Mouse (Mus musculus): ENCODE data around the gene Olfr550.
"Not testable (repeated sequence)": the region's sequence is repeated elsewhere in the genome, so short reads cannot be mapped to it uniquely, and the experiment has no call there.

The Olfr550 gene

DNA sequence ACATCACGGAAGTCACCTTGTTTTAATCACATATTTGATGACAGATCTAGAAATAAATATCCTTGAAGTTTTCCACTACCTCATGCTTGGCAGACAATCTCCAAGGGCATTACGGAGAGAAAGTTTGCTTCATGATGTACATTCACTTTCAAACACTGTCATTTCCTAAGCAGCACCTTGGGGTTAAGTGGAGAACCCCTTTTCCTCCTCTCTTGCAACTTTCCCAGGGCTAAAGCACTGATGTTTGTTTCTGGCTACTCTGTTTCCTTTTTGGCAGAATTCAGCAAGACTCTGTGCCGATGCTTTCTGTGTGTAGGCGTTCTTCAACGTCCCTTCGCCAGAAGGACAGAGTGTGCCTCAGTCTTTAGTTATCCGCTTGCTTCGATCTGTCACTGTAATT is at the start of gene Olfr550:
Olfr550 (plus strand) TSS at position 301 of the 400 bp plus-strand sequence.
- in situ Hi-C loops (cut with MboI, MseI), result no loop called here

DNA sequence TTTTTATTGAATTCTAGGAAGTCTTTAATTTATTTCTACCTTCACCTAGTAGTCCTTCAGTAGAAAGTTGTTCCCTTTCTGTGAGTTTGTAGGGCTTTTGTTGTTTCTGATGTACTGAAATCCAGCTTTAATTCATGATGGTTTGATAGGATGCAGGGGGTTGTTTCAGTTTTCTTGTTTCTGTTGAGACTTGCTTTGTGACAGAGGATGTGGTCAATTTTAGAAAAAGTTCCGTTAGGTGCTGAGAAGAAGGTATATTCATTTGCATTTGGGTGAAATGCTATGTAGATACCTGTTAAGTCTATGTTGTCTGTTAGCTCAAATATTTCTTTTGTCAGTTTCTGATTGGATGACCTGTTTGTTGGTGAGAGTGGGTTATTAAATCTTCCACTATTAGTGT is 42.2 kb upstream of the Olfr550 start:
- in situ Hi-C loops (cut with MboI, MseI), result no loop called here

DNA sequence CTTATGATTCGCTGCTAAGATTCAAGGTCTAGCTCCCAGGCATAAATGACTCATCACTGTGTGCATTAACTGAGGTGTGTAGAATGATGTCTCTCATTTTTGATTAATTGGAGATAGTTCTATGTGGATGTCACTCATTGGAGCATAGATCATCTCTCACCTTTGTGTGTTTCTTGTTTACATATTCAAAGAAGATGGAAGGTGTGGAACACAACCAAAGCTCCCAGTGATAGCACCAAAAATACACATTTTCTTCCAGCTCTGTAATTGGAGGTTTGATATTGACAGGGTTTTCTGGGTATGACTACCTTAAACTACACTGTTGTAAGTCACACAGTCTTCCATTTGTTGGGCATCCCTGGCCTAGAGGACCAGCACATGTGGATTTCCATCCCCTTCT is 36.8 kb upstream of the Olfr550 start, which contains the start of gene Olfr547:
Olfr547 (plus strand) TSS at position 301 of the 400 bp plus-strand sequence.
- in situ Hi-C loops (cut with MboI, MseI), result no loop called here

DNA sequence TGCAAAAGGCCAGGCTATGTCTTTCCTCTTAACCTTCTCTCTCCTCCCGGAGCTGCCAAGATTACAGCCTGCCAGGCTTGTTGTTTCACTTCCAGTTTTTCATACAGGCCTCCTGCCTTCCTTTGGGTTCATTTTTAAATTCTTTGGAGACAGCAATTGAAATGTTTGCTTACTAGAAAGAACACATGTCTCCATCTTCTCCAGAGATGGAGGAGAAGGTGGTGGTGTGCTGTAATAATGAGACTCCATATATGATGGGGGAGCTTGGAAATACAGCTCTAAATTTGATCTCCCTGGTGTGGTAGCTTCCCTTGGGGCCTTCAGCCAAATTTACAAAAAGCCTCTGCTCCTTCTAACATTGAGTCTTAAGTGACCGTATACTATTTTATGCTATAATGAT is 30.6 kb upstream of the Olfr550 start, which contains the start of gene Olfr548-ps1:
Olfr548-ps1 (plus strand) TSS at position 301 of the 400 bp plus-strand sequence.
- in situ Hi-C loops (cut with MboI, MseI), result no loop called here

DNA sequence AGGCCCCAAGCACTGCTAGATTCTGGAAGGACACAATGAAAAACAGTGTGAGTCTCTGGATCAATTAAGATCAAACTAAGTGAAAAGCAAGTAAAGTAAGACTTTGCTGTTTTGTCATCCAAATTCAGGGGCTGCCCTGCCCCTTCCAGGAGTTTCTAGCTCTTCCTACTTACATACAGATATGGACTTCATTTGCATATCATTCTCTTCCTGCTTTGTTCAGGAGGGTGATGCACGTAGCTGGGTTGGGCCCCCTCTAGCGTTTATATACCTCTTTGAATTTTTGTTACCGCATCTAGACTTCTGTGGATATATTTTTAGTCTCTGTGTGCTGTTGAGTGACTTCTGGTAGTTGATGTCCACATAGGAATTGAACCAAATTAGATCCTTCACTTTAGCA is 30.0 kb upstream of the Olfr550 start:
- in situ Hi-C loops (cut with MboI, MseI), result no loop called here

DNA sequence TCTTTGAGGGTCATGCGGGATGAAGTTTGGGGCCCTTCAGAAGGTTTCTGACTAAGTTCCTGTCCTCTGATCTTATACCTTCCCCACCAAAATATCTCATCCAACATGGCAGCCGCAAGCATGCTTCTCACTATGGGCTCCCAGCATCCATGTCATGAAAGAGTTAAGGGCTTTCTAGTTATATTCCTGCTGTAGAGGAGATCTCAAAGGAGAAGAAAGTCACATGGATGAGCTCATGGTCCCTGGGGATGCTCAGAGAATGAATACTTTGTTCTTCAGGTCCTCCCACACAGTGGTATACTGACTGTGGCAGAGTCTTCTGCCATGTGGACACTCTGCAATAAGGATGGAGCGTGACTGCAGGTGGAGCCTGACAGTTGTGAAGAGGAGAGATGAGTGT is 21.7 kb upstream of the Olfr550 start, which contains the start of gene Olfr549:
Olfr549 (plus strand) TSS at position 301 of the 400 bp plus-strand sequence.
- in situ Hi-C loops (cut with MboI, MseI), result no loop called here

DNA sequence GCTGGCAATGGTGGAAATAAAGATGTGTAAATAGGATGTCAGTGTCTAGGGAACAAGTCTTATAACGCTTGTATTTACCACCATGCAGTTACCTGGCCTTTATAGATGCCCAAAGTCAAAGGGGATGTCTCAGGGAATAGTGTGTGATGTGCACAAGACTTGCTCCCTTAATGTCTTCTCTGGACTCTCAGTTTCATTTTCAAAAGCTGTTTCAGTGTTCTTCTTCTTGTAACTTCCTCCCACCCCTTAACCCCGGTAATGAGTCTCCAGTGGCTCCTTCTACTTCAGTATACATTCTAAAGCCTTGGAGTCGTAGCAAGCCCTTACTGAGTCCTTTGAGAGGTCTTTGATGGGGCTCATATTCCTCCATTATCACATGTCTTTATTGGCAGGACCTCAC is 18.0 kb upstream of the Olfr550 start:
- in situ Hi-C loops (cut with MboI, MseI), result no loop called here

DNA sequence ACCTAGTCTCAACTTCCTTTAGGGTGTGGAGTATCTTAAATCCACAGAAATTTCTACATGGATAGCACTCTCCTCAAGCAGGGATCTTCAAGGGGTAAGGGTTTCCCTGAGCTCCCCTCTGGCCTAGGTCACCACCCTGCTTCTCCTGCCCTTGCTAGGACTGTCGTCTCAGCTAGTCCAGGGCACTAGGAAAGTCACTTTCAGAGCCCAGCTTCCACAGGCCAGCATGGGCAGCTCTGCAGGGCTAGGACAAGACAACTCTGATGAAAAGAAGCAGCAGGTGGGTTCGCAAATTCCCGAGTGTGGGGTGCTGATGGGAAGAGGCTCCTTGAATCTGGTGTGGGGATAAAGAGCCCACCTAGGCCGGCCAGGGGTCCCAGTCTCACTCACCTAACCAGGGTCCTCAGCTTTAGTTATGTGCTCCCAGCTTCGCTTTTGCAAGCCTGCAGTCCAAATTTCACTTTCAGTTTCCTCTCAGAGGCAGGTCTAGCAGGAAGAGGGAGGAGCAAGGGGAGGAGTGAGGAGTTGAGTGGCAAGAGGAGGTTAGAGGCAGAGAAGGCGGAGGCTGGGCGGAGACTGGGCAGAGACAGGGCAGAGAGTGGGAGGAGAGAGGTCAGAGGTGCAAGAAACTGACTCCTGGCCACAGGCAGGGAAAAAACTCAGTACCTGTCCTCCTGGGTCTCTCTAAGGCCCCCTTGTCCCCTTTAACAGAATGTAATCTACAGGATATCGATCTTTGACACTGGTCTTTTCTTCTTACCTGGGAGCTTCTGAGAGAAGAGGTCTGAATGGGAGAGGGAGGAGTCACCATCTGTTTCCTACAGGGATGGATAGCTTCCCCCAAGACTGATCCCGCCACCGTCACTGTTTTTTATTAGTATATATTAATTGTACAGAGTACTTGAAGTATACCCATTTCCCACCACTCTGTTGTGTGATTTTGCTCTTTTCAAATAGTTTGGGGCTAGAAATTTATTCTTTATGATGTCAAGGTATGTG is 5.9 kb upstream of the Olfr550 start, which contains the start of gene Trim21:
Trim21 (minus strand) TSS at position 488 of the 999 bp plus-strand sequence.
- in situ Hi-C loops (cut with MboI, MseI), result no loop called here

DNA sequence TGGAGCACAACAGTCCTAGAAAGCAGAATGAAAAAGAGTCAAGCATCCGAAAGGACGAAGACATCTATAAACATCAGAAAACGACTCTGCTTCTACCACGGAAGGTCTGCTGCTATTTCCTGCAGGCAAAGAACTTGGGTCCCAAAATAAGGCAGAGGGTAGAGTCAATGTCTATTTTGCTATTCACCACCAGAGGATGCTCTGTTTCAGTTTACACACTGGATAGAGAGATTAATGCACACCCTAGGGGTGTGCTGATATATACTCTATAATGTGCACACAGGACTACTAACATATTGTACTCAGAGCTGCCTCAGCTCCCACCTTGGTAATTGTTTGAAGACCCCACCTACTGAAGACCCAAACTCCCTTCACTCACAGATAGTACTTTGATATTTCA is 5.0 kb upstream of the Olfr550 start:
- in situ Hi-C loops (cut with MboI, MseI), result no loop called here

DNA sequence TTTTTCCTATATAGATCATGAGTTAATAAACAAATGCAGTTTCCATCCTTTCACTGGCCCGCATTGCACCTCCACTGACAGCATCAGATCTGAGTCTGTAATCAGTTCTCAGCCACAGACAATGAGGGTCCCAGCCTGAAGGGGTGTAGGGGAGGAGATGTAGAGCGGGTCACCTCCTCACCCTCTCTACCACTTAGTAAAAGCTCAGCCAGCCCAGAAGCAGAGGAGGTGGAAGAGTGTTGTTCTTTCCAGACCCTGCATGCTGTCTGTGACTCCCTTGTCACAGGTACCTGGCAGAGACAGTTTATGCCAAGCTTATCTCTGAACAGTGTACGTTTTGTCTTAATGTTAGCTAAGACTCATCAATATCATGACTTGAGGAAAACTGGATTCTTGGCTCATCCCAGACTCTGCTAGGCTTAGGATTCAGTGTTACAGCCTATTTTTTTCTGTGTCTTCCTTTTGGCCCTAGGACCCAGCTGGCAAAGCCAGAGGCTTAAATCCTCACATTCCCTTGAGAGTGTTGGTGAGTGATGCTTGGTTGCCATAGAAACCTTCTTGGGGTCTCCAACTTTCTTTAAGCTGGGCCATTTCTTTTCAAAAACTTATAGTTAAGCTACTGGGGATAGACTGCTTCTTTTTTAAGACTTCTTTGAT is 2.1 kb downstream of the Olfr550 start:
- in situ Hi-C loops (cut with MboI, MseI), result no loop called here

DNA sequence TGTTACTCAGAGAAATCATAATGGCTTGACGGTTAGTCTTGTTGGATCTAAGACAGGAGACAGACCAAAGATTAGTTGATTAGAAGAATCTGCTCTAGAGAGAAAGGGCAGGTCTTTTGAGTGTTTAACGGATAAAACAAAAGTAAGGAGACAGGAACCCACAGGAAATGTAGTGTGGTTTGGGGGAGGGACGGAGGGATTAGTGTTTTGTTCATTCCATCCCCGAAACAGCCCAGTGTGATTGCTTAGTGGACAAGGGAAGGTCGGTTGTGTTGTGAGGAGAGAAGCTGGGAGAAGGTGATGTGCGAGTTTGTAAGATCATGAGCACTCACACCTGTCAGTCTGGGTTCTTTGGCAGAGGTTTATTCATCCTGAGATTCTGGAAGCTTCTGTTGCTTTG is 4.8 kb downstream of the Olfr550 start:
- in situ Hi-C loops (cut with MboI, MseI), result loop anchor here (5.0 kb wide), 1 partner anchor 61 kb away; the partner anchor contains the start of gene Olfr554

DNA sequence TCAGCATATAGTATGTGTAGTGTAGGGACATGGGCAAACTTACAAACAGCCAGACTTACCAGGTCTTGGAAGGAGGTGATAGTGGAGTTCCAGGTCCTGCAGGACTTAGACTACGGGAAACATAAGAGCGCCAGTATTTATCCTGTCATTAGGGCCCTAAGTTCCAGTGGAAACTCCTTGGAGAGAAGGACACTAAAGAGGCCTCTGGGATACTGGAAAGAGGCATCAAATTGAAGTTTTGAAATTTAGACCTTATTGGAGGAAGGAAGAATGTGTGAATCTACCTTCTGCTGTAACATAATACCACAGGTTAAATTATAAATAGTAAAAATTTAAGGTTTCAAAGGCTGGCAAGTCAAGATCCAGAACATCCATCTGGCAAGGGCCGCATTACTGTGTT is 20.5 kb downstream of the Olfr550 start, which contains the start of gene Olfr551:
Olfr551 (minus strand) TSS at position 101 of the 400 bp plus-strand sequence.
- in situ Hi-C loops (cut with MboI, MseI), result no loop called here

DNA sequence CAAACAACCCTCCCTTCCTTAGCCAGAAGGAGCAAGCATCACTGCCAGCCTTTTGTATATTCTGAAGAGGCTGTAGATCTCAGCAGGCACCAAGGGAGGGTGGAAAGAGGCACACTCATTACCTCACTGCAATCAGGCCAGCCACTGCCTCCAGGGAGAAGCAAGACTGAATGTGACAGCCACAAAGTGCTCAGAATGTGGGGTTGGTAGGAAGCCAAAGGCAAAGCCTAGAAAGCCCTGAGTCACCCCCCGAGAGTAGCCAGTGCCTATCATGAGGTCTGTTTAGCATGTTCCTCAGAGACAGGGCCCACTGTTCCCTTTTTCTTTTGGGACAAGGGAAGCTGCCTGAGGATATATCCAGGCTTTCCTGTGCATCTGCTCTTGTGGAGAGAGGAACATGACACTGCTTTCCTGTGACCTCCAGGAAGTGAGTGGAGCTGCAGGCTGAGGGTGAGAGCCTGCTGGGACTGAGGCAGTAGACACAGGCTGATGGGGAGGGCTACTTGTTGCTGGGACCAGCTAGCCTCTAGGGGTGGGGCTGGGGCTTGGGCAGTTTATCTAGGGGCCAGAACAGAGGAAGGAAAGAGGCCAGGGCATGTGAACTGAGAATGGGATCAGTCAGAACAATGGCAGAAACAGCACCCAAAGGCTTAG is 26.3 kb downstream of the Olfr550 start, which contains the start of gene Olfr552:
Olfr552 (plus strand) TSS at position 393 of the 654 bp plus-strand sequence.
- in situ Hi-C loops (cut with MboI, MseI), result no loop called here

DNA sequence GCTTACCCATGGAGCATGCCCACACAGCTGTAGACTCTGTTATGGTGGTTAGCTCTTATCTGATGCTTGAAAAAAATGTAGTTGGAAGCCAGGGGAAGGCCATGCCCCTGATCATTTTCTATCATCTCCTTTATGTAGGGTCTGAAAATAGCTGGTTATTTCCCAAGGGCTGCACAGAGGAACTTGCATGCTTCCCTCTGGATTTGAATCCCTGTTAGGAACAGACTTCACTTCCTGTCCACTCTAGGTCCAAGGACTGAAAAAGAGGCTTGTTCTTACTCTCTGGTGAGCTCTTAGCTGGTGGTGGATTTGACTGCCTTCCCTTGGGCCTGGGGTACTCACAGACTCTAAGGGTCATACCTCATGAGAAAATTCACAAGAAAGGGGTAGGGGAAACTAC is 46.9 kb downstream of the Olfr550 start, which contains the start of gene Olfr553:
Olfr553 (minus strand) TSS at position 101 of the 400 bp plus-strand sequence.
- in situ Hi-C loops (cut with MboI, MseI), result no loop called here

DNA sequence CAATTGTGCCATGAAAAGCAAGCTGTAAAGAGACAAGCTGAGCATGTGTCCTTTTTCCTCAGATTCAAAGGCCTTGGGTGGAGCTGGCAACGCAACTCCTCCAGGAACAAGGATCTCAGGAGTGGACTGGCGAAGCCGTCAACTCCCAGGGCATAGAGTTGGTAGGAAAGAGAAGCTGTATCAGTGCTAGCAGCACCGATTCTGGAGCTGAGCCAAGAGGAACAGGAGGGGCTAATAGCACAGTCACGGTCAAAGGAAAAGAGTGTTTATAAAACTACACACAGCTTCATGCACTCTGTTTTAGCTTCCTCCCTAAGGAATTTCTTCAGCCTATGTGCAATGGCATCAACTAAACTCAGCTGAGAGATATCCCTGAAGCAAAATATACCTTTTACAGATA is 48.4 kb downstream of the Olfr550 start:
- in situ Hi-C loops (cut with MboI, MseI), result no loop called here

DNA sequence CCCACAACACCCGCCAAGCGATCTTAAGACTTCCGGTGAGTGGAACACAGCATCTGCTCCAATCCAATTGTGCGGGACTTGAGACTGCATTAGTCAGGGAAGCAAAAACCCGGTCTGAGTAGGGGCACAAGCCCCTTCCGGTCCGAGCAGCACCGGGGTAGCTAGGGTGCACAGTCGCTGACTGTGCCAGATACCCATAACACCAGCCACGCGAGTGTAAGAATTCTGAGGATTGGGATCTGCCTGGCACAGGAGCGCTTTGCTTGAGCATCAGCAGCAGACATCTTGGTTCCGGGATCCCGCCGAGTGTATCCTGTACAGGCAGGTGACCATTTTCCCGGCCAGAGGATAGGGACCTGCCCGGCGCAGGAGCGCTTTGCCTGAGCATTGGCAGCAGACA is 49.1 kb downstream of the Olfr550 start:
- in situ Hi-C loops (cut with MboI, MseI), result not testable (repeated sequence)
